Mouse (Mus musculus) frontal cortex, postnatal 36 days (tissue): ENCODE results near the gene 4833423E24Rik.

Source experiments
- DNase-seq, 2 experiments: peaks; one replicate each; pipeline ENCODE4 v3.0.0; 2022; ENCODE audit warnings: low spot score in 2 of 2

4833423E24Rik gene

GRCm38 (mm10) chr2:85518879-85519278 is at the start of gene 4833423E24Rik:
TSS of gene 4833423E24Rik (minus strand) at chr2:85519024.
- DNase-seq: no peak

GRCm38 (mm10) chr2:85561187-85561586 is 42.4 kb upstream of the 4833423E24Rik start:
- peak; percentile 11 to 69 for DNase-seq

GRCm38 (mm10) chr2:85560226-85560625 is 41.4 kb upstream of the 4833423E24Rik start:
- DNase-seq: no peak

- DNase-seq: no peak
Measured at GRCm38 (mm10) chr2:85554806-85555205, 36.0 kb upstream of the 4833423E24Rik start.

- no peak for DNase-seq
Measured at GRCm38 (mm10) chr2:85533934-85534333, 15.1 kb upstream of the 4833423E24Rik start.

GRCm38 (mm10) chr2:85532082-85532778 is 13.4 kb upstream of the 4833423E24Rik start:
- DNase-seq: no peak

- no peak for DNase-seq
Measured at GRCm38 (mm10) chr2:85522859-85523489, 4.2 kb upstream of the 4833423E24Rik start.

GRCm38 (mm10) chr2:85518292-85518691 is 532 bp downstream of the 4833423E24Rik start:
- DNase-seq: no peak

GRCm38 (mm10) chr2:85510376-85510775 is 8.4 kb downstream of the 4833423E24Rik start:
- no peak for DNase-seq

GRCm38 (mm10) chr2:85490396-85490795 is 28.4 kb downstream of the 4833423E24Rik start:
- no peak for DNase-seq

GRCm38 (mm10) chr2:85466801-85467325 is 52.0 kb downstream of the 4833423E24Rik start:
- DNase-seq: no peak

- DNase-seq: no peak
Measured at GRCm38 (mm10) chr2:85443539-85443938, 75.3 kb downstream of the 4833423E24Rik start, which contains the start of gene Olfr995. TSS of gene Olfr995 (minus strand) at chr2:85443639.

GRCm38 (mm10) chr2:85442546-85442945 is 76.3 kb downstream of the 4833423E24Rik start:
- DNase-seq: no peak

- DNase-seq: no peak
Measured at GRCm38 (mm10) chr2:85436351-85436750, 82.5 kb downstream of the 4833423E24Rik start, which contains the start of gene Olfr994. TSS of gene Olfr994 (minus strand) at chr2:85436451.
